Mouse (Mus musculus) gastrocnemius, adult 18-20 months (tissue): ENCODE measurements around the gene Ung. TPM values are rescaled to one million over a fixed set of nuclear protein-coding genes. Genes with fewer than 3 reads are reported as not detected.

ENCODE experiments used
- DNase-seq: peaks from one replicate; pipeline ENCODE4 v3.0.0; 2021; ENCODE audit warnings: low spot score
- total RNA-seq, 2 experiments: library from RNA; stranded (reverse); gene quantifications; 2 replicates each; pipeline ENCODE4 v1.2.3; 2021

Gene Ung
- total RNA-seq, 2 experiments from 2014 or later = 6.0 to 9.2 TPM

GRCm38 (mm10) chr5:114163117-114163696 lies 33.0 kb downstream of the Ung start:
- peak; percentile 31 for DNase-seq

GRCm38 (mm10) chr5:114170345-114170744 lies 40.2 kb downstream of the Ung start:
- DNase-seq = no peak

- no peak for DNase-seq
These were observed 42.8 kb downstream of the Ung start for GRCm38 (mm10) chr5:114172936-114173335.

- DNase-seq = no peak
These were observed 43.3 kb downstream of the Ung start for GRCm38 (mm10) chr5:114173458-114173857.

GRCm38 (mm10) chr5:114173877-114174581 lies 43.8 kb downstream of the Ung start:
- DNase-seq = no peak

GRCm38 (mm10) chr5:114174639-114175038 lies 44.5 kb downstream of the Ung start:
- DNase-seq = peak; percentile 40

GRCm38 (mm10) chr5:114175596-114176171 lies 45.5 kb downstream of the Ung start:
- peak; percentile 96 for DNase-seq

GRCm38 (mm10) chr5:114176548-114177400 lies 46.6 kb downstream of the Ung start:
- no peak for DNase-seq

GRCm38 (mm10) chr5:114177966-114178719 lies 48.0 kb downstream of the Ung start:
- DNase-seq = no peak

- peak; percentile 83 for DNase-seq
These were observed 49.4 kb downstream of the Ung start for GRCm38 (mm10) chr5:114179541-114179940.

- no peak for DNase-seq
These were observed 53.3 kb downstream of the Ung start for GRCm38 (mm10) chr5:114183493-114183892.

- DNase-seq = no peak
These were observed 56.9 kb downstream of the Ung start for GRCm38 (mm10) chr5:114187108-114187507.

Other genes starting within 250 kb of the Ung start
- 10 to 100 TPM in 1 of 2 experiments, 1 to 10 TPM in 1; 8.9 to 12.7 TPM for gene Coro1c, start 221.6 kb upstream of the Ung start, total RNA-seq
- 1 to 10 TPM; 7.2 to 7.7 TPM for gene Ssh1, start 136.5 kb upstream of the Ung start, total RNA-seq
- gene Dao, start 126.7 kb upstream of the Ung start, total RNA-seq = not detected
- gene Usp30, start 64.9 kb upstream of the Ung start, total RNA-seq = 1 to 10 TPM; 7.2 to 8.2 TPM
- not detected for gene Svop, start 38.8 kb upstream of the Ung start, total RNA-seq
- gene Alkbh2, start 2.2 kb upstream of the Ung start, total RNA-seq = 1 to 10 TPM in 1 of 2 experiments, under 1 TPM in 1; 0.53 to 1.0 TPM
- 100 to 1,000 TPM; 154 to 158 TPM for gene Acacb, start 16.1 kb downstream of the Ung start, total RNA-seq
- gene Foxn4, start 143.4 kb downstream of the Ung start, total RNA-seq = not detected
- under 1 TPM; 0.32 to 0.36 TPM for gene Myo1h, start 158.8 kb downstream of the Ung start, total RNA-seq